Mouse (Mus musculus) cerebellum, adult 2 months (tissue): Measurements from ENCODE around the gene Zfp536.

Source experiments
- CTCF ChIP-seq: fragments of 200-500 bp; IDR thresholded peaks from 2 replicates; pipeline ENCODE4 v1.5.1; 2011; ENCODE audit warnings: low read depth, mild to moderate bottlenecking, control low read depth, low read length, moderate library complexity, borderline replicate concordance; ENCODE audit not compliant: insufficient read depth
- POLR2A ChIP-seq: fragments of 200-500 bp; IDR thresholded peaks from 2 replicates; pipeline ENCODE4 v1.6.1; 2011; ENCODE audit warnings: low read length, control low read depth, borderline replicate concordance; ENCODE audit not compliant: insufficient read depth

DNA sequence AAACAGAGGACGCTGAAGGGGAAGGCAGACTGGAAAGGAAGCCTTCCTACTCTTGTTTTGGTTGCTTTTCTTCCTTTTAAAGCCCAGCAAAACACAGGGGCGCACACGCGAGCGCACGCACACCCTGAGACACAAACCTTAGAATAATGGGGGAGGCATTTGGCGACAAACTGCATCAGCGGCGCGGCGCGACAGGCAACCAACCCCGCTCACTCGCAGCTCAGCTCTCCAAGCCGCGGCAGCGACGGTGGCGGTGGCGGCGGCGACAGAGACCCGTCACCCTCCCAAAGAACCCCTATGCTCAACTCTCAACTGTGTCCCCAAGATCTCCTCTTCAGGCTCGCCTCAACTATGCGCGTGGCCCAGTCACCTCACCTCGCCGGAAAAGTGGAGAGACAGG lies 4.4 kb downstream of the Zfp536 start:
- TF ChIP-seq CTCF (no peak), POLR2A (no peak)
